Mouse (Mus musculus) testis, adult 2 months (tissue): Measurements from ENCODE around the gene Ak3.

Experiments
- CTCF ChIP-seq: fragments of 200-500 bp; IDR thresholded peaks from 2 replicates; pipeline ENCODE4 v1.5.1; 2012; ENCODE audit warnings: low read depth, mild to moderate bottlenecking, inconsistent platforms, low read length, moderate library complexity; ENCODE audit not compliant: control insufficient read depth, insufficient read depth, insufficient replicate concordance
- POLR2A ChIP-seq: fragments of 200-500 bp; IDR thresholded peaks from 2 replicates; pipeline ENCODE4 v1.6.1; 2012; ENCODE audit warnings: low read depth, mild to moderate bottlenecking, inconsistent platforms, low read length, moderate library complexity; ENCODE audit not compliant: control insufficient read depth

DNA sequence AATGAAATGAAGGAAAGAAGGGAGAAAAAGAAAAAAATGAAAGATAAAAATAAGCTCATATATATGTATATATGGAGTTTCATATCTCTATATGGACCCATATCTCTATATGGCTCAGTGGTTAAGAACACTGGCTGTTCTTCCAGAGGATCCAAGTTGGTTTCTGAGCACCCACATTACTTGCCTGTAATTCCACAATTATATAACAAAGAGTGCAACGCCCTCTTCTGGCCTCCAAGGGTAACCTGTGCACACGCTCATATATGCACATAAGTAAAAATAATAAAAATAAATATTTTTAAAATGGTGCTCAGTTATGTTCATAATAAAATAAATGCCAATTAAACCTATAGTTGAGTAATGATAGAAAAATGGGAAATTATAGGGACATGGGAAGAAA lies 11.9 kb upstream of the Ak3 start:
- TF ChIP-seq CTCF (no peak), POLR2A (no peak)
